Mouse (Mus musculus) embryo, embryonic 10.5 days (tissue): ENCODE measurements around the gene Iqcd.
A peak's percentile ranks its signal among the peaks of the same experiment; 100 is the strongest.

Experiments used
- DNase-seq: peaks from one replicate; pipeline ENCODE4 v3.0.0-alpha.2; 2015; ENCODE audit warnings: low spot score

Iqcd gene

GRCm38 (mm10) chr5:120571056-120571740 lies 17.6 kb upstream of the Iqcd start:
- DNase-seq: peak; percentile 61

GRCm38 (mm10) chr5:120574469-120575063 lies 14.2 kb upstream of the Iqcd start:
- no peak for DNase-seq

GRCm38 (mm10) chr5:120576781-120577301 lies 12.0 kb upstream of the Iqcd start:
- no peak for DNase-seq

GRCm38 (mm10) chr5:120577935-120578441 lies 10.8 kb upstream of the Iqcd start:
- peak; percentile 48 for DNase-seq

- peak; percentile 57 for DNase-seq
Observed at GRCm38 (mm10) chr5:120578504-120579081, 10.2 kb upstream of the Iqcd start.

GRCm38 (mm10) chr5:120579211-120579897 lies 9.5 kb upstream of the Iqcd start:
- DNase-seq: peak; percentile 40

GRCm38 (mm10) chr5:120579898-120580626 lies 8.8 kb upstream of the Iqcd start:
- no peak for DNase-seq

- DNase-seq: no peak
Observed at GRCm38 (mm10) chr5:120582002-120582401, 6.8 kb upstream of the Iqcd start.

- DNase-seq: no peak
Observed at GRCm38 (mm10) chr5:120583511-120583910, 5.3 kb upstream of the Iqcd start.

GRCm38 (mm10) chr5:120584968-120585367 lies 3.8 kb upstream of the Iqcd start:
- DNase-seq: no peak

- DNase-seq: peak; percentile 40
Observed at GRCm38 (mm10) chr5:120586741-120587615, 1.8 kb upstream of the Iqcd start.

- no peak for DNase-seq
Observed at GRCm38 (mm10) chr5:120587616-120587926, 1.2 kb upstream of the Iqcd start.

GRCm38 (mm10) chr5:120587940-120588568 lies 762 bp upstream of the Iqcd start:
- DNase-seq: no peak

GRCm38 (mm10) chr5:120590356-120591010 lies 1.7 kb downstream of the Iqcd start:
- DNase-seq: no peak

- DNase-seq: peak; percentile 46
Observed at GRCm38 (mm10) chr5:120592141-120592540, 3.3 kb downstream of the Iqcd start.

- DNase-seq: no peak
Observed at GRCm38 (mm10) chr5:120594485-120594884, 5.7 kb downstream of the Iqcd start.

- DNase-seq: no peak
Observed at GRCm38 (mm10) chr5:120599625-120600024, 10.8 kb downstream of the Iqcd start.

- DNase-seq: peak; percentile 67
Observed at GRCm38 (mm10) chr5:120600946-120601668, 12.3 kb downstream of the Iqcd start.

GRCm38 (mm10) chr5:120602210-120602609 lies 13.4 kb downstream of the Iqcd start:
- no peak for DNase-seq
